In the genomic region with DNA sequence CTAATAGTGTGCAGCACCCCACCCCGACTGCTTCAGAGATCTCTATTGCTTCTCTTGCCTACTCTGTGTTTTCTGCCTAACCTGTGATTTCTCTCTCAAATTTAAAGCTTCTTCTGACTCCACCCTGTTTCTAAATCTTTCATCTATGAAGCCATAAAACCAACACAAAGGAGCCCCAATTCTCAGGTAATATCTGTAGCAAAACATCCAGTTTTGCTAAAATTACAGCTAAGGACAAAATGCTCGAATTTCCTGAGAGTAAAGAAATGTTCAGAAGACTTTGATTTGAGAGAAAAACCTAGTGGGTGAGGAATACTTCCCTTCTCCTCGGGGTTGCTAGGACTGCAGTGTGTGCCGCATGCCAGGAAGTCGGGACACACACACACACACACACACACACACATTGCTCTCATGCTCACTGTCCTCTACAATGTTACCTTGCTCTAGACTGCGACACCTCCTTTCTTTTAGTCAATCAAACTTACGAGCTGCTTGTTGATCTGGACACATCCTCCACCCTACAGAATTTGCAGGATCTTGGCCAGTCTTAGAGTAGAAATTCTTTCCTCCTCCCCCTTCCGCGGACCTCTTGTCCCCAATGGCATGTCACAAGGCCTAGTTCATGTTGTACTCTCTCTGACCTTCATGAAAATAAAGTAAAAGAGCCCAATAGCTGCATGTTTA, we compare ENCODE assay signal across 9 mouse cellular contexts. TPM values are rescaled to one million over a fixed set of nuclear protein-coding genes. Genes with fewer than 3 reads are reported as not detected.
DNase-seq lines count a peak whose midpoint lies in the region; TF ChIP-seq lines count a peak whose summit lies in the region.
"Had no signal": no experiment of that assay in that cellular context is flagged by ENCODE, and none has a peak within 500 bp of the region (broad histone marks: within the 10 kb centered on the region; RNA-seq: fewer than 3 reads in every experiment).

No protein-coding gene starts in this region.

- no peaks in the 10 kb centered on the region for H3K27me3 ChIP-seq in heart, adult 2 months (ENCODE audit: control insufficient read depth, insufficient read depth, low read length)
- H3K27me3 ChIP-seq: intestine, embryonic 15.5 days had no signal

- H3K4me1 ChIP-seq in heart, adult 2 months (ENCODE audit: control insufficient read depth, insufficient read depth, low read length): peaks cover 24% of the 10 kb centered on the region

- no peak for TF ChIP-seq CTCF in heart, adult 2 months (IDR thresholded peaks at IDR 0.05)

- H3K4me3 ChIP-seq in heart, adult 2 months: no peak overlapping the region; the same call in 1 of the 2 replicates
- H3K4me3 ChIP-seq: intestine, embryonic 15.5 days had no signal

- peaks cover 25% of the 10 kb centered on the region for H3K36me3 ChIP-seq in heart, adult 2 months (ENCODE audit: control insufficient read depth, insufficient read depth, low read length)
- H3K36me3 ChIP-seq: intestine, embryonic 15.5 days had no signal

- H3K9ac ChIP-seq in heart, adult 2 months (ENCODE audit: low read depth, low read length): peak overlapping the region; percentile 32; the same call in 1 of the 2 replicates
- H3K9ac ChIP-seq: intestine, embryonic 15.5 days had no signal

- 0 out of 2 replicates have a peak, but pooled peaks have one; percentile 31 for TF ChIP-seq EP300 in heart, adult 2 months (IDR thresholded peaks at IDR 0.05; ENCODE audit: insufficient read depth, low read depth, low read length)

- 19% methylated on average over 9 of the region's 9 CpGs for WGBS in heart, adult 2 months

- peak in 1 of 2 experiments; percentile 38 for DNase-seq in heart, adult 2 months
- no peak for DNase-seq in heart, postnatal 36 days
- peak; percentile 62 for DNase-seq in CD4-positive, CD25-positive, alpha-beta regulatory T cell, adult 2 months (ENCODE audit: low read depth, low spot score)
- DNase-seq in heart, adult 8-10 months (ENCODE audit: low spot score): peak; percentile 49
- DNase-seq in kidney, postnatal 10 days: peak; percentile 45
- DNase-seq in c-Kit-positive CD71-positive TER-119-positive erythroid progenitor cells, embryonic 14.5 days (ENCODE audit: low spot score): no peak
- no peak for DNase-seq in right cerebral cortex, adult 2 months (ENCODE audit: low spot score in 2 of 2)
- DNase-seq in ovary, adult 18-20 months (ENCODE audit: low spot score): no peak

- peak overlapping the region; percentile 71 for H3K27ac ChIP-seq in heart, adult 2 months
- H3K27ac ChIP-seq: intestine, embryonic 15.5 days had no signal

- TF ChIP-seq POLR2A in heart, adult 2 months (IDR thresholded peaks at IDR 0.05; ENCODE audit: insufficient read depth, low read depth, low read length): peak; percentile 47; the same call in 1 of the 2 replicates

- intact Hi-C loops in heart, adult 2 months (cut with DNase I): no loop called here
- intact Hi-C loops in heart, postnatal 36 days (cut with DNase I): no loop called here

- H3K79me2 ChIP-seq in heart, adult 2 months (replicated peaks; ENCODE audit: control insufficient read depth, insufficient read depth, low read length): peaks cover 2% of the 10 kb centered on the region

RNA-seq across cellular contexts. Expression of a gene that starts 8.9 kb away (rescaled TPM):
- total RNA-seq in heart, adult 2 months (2021): 10 to 100 TPM; 49.5 to 50.3 TPM
- 91.2 and 107 TPM in 2 replicates for polyA plus RNA-seq in heart, adult 2 months (2012; rRNA removed)
- 10 to 100 TPM; 57.2 to 59.2 TPM for total RNA-seq in heart, postnatal 36 days (2021)
- 10 to 100 TPM; 49.3 to 59.3 (median 55.2) TPM for total RNA-seq in heart, adult 8-10 months (2022)

RNA-seq across cellular contexts. Expression of a gene that starts 9.8 kb away (rescaled TPM):
- 100 to 1,000 TPM; 107 to 121 TPM for total RNA-seq in heart, adult 2 months (2021)
- 46.1 and 77.8 TPM in 2 replicates for polyA plus RNA-seq in heart, adult 2 months (2012; rRNA removed)
- 100 to 1,000 TPM; 123 to 133 TPM for total RNA-seq in heart, postnatal 36 days (2021)
- total RNA-seq in heart, adult 8-10 months (2022): 100 to 1,000 TPM in 3 of 4 experiments, 10 to 100 TPM in 1; 89.7 to 121 (median 109) TPM

RNA-seq across cellular contexts. Expression of a gene that starts 35.4 kb away (rescaled TPM):
- total RNA-seq in heart, adult 2 months (2021): 1 to 10 TPM; 5.6 to 7.6 TPM
- polyA plus RNA-seq in heart, adult 2 months (2012; rRNA removed): 9.5 and 11.4 TPM in 2 replicates
- total RNA-seq in heart, postnatal 36 days (2021): 1 to 10 TPM; 5.5 to 7.2 TPM
- total RNA-seq in heart, adult 8-10 months (2022): 1 to 10 TPM; 5.0 to 5.7 (median 5.4) TPM

Comparison
In these comparisons a context has a peak if more than half of its experiments do, and no peak if none do; other contexts are left out.
1. DNase-seq: peak in CD4-positive, CD25-positive, alpha-beta regulatory T cell, adult 2 months (single experiment), heart, adult 8-10 months (single experiment) and kidney, postnatal 10 days (single experiment); none in heart, postnatal 36 days (0 of 2), c-Kit-positive CD71-positive TER-119-positive erythroid progenitor cells, embryonic 14.5 days (single experiment), right cerebral cortex, adult 2 months (0 of 2) and ovary, adult 18-20 months (single experiment).